Mouse (Mus musculus) C2C12 (cell line): Measurements from ENCODE around the gene Rfx7.

Experiments used
- CTCF ChIP-seq: IDR thresholded peaks from one replicate; pipeline ENCODE4 v1.5.1; 2011; ENCODE audit not compliant: control insufficient read depth, insufficient read depth, insufficient read length
- FOSL1 ChIP-seq: IDR thresholded peaks from one replicate; pipeline ENCODE4 v1.8.0; 2011; ENCODE audit warnings: mild to moderate bottlenecking, low read length; ENCODE audit not compliant: poor library complexity, insufficient read depth, severe bottlenecking

DNA sequence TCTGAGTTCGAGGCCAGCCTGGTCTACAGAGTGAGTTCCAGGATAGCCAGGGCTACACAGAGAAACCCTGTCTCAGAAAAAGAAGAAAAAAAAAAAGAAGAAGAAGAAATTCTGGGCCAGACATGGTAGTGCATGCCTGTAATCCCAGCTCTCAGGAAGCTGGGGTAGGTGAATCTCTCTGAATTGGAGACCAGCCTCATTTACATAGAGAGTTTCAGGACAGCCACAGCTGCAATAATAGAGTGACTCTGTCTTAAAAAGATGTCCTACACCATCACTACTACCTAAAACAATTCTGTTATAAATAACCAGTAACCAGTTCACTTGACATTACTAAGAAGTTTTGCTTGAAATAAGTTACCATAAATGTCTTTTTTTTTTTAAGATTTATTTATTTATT, 58.8 kb downstream of the Rfx7 start:
- TF ChIP-seq CTCF (no peak), FOSL1 (no peak)
